Mouse (Mus musculus) intestine, embryonic 16.5 days (tissue): Measurements from ENCODE around the gene Litaf. TPM values are rescaled to one million over a fixed set of nuclear protein-coding genes. Genes with fewer than 3 reads are reported as not detected.

ENCODE experiments used
- microRNA-seq: library from miRNA; unstranded; fragments of <30 nt; microRNA quantifications from one replicate; pipeline ENCODE4, GENCODE M21; 2016
- polyA plus RNA-seq: library from polyadenylated mRNA; unstranded; fragments of >200 nt; fragmentation: Nextera tagmentation; extraction: Ambion mirVana; gene quantifications from 2 replicates; pipeline ENCODE4 v1.2.1, GENCODE M21; 2015

Litaf gene
- polyA plus RNA-seq, 1 experiment from 2014 or later: 110 TPM

Small RNA genes lying within 50 kb of the gene (microRNA-seq; reads per million reads assigned to microRNA genes)
- not detected for gene Gm26268

Other genes with a start within 250 kb of the Litaf start
- gene Rmi2, start 231.1 kb downstream of the Litaf start, polyA plus RNA-seq: 2.4 and 2.7 TPM in 2 replicates
- 19.1 and 20.4 TPM in 2 replicates for gene Snn, start 5.2 kb downstream of the Litaf start, polyA plus RNA-seq
- 31.6 and 33.9 TPM in 2 replicates for gene Txndc11, start 68.5 kb upstream of the Litaf start, polyA plus RNA-seq
- gene Zc3h7a, start 110.2 kb upstream of the Litaf start, polyA plus RNA-seq: 79.3 and 83.6 TPM in 2 replicates
- 150 and 170 TPM in 2 replicates for gene Rsl1d1, start 137.2 kb upstream of the Litaf start, polyA plus RNA-seq
- gene Gspt1, start 188.2 kb upstream of the Litaf start, polyA plus RNA-seq: 53.0 and 54.9 TPM in 2 replicates
- gene Tnfrsf17, start 247.7 kb upstream of the Litaf start, polyA plus RNA-seq: not detected in 2 replicates